Mouse (Mus musculus) kidney, adult 10 weeks (tissue): Measurements from ENCODE around the gene Gm14459. TPM values are rescaled to one million over a fixed set of nuclear protein-coding genes. Genes with fewer than 3 reads are reported as not detected.

Experiments used
- polyA plus RNA-seq: library from polyadenylated mRNA; stranded (reverse); fragments of 350-450 nt; fragmentation: Illumina TruSeq; extraction: RNeasy Lipid Tissue Mini Kit (QIAGEN cat#74804); gene quantifications from one replicate; pipeline ENCODE4 v1.2.3, GENCODE M21; 2014; ENCODE audit warnings: low read depth, low replicate concordance

The Gm14459 gene
- polyA plus RNA-seq, result not detected

DNA sequence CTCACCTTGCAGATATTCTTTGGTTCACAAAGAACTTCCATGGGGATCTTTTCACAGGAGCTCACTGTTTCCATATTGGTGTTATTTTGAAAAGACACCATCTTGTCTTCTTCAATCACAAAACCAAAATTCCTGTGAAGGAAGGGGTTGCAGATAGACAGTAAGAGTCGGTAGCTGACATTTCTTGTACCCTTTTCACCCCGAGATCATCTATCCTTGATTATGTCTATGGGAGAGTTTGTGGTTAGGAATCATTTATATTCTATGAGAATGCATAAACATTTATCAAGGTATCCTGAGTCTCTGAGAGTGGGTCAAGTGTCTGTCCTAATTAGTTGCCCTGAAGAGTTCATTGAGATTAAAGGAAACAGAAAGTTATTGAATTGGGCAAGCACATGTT lies at the start of gene Gm14459:
TSS of gene Gm14459 (minus strand) at position 101 of the 400 bp plus-strand sequence.

DNA sequence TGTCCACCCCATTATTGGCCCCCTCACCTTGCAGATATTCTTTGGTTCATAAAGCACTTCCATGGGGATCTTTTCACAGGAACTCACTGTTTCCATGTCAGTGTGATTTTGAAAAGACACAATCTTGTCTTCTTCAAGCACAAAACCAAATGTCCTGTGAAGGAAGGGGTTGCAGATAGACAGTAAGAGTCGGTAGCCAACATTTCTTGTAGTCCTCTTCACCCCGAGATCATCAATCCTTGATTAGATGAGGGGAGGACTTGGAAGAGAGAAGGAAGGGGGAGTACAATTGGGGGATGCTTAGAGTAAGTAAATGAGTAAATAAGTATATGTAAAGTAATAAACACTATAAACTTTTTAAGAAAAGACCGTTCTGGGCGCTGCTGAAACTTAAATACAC lies 23.4 kb upstream of the Gm14459 start, which contains the start of gene Ssxb6:
TSS of gene Ssxb6 (minus strand) at position 101 of the 400 bp plus-strand sequence.

Other genes with a start within 250 kb of the Gm14459 start
- gene Ssxb10, start 197.5 kb downstream of the Gm14459 start, polyA plus RNA-seq, result not detected
- not detected for gene Ssxb9, start 158.0 kb downstream of the Gm14459 start, polyA plus RNA-seq
- not detected for gene Ssxb1, start 111.6 kb downstream of the Gm14459 start, polyA plus RNA-seq
- not detected for gene Ssxb2, start 63.2 kb downstream of the Gm14459 start, polyA plus RNA-seq
- not detected for gene Ssxb6, start 23.3 kb upstream of the Gm14459 start, polyA plus RNA-seq
- not detected for gene Ssxb3, start 66.9 kb upstream of the Gm14459 start, polyA plus RNA-seq
- not detected for gene Ssxb8, start 165.9 kb upstream of the Gm14459 start, polyA plus RNA-seq
- not detected for gene Ssx9, start 223.5 kb upstream of the Gm14459 start, polyA plus RNA-seq